Mouse (Mus musculus) yolk sac, embryonic 10.5 days (tissue): Measurements from ENCODE around the gene Sf3b5.
"Not testable (repeated sequence)": the region's sequence is repeated elsewhere in the genome, so short reads cannot be mapped to it uniquely, and the experiment has no call there.

Source experiments
- DNase-seq: peaks from one replicate; pipeline ENCODE4 v3.0.0-alpha.2; 2017; ENCODE audit warnings: low spot score

Sf3b5 gene

DNA sequence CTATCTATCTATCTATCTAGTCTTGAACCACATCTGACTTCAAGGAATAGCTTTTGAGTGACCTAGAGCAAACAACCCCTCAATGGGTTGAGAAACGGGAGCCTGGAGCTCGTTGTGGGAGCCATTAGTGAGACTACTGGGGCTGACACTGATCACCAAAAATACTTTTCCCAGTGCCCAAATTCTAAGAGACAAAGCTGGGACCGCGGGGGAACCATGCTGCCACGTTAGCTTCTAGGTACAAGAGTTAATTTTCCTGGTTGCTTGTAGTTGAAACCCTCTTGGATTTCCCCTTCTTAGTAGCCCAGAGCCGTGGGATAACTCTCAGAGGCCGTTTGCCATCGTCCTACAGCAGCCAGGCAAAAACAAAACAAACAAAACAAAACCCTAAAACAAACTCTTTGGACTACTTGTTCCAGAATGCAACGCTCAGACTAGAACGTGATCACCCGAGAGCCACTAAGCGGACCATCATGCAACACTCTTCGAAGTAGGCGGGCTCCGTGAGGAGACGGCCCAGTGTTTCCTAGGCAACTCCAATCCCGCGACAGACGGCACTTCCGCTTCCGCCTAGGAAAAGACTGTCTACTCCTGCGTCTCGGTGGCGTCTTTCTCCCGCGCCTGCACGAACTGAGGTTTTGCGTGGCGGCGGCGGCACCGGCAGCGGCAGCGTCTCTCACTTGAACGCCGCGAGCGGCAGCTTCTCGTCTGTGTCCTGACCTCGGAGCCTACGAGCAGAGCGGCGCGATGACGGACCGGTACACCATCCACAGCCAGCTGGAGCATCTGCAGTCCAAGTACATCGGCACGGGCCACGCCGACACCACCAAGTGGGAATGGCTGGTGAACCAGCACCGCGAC is 3.0 kb downstream of the Sf3b5 start:
- peak; percentile 94 for DNase-seq

GRCm38 (mm10) chr10:13008737-13009121 is 3.6 kb downstream of the Sf3b5 start:
- DNase-seq, result no peak

DNA sequence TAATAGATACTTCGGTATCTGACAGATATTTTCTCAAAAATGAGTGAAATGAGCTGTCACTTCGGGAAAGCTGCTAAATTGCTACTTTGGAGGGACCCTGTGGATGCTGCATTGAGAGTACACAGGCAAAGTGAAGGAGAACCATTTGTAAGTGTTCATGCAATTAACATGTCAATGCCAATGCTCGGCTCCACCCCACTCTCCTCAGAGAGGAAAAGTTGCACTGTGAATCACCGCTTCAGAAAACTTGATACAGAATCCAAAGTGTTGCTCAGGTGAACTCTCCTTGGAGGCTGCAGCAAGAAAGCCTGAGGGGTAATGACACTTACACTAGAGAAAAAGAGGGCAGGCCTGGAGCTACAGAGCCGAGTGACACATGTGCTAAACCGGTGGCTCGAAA is 8.9 kb downstream of the Sf3b5 start:
- DNase-seq, result no peak

DNA sequence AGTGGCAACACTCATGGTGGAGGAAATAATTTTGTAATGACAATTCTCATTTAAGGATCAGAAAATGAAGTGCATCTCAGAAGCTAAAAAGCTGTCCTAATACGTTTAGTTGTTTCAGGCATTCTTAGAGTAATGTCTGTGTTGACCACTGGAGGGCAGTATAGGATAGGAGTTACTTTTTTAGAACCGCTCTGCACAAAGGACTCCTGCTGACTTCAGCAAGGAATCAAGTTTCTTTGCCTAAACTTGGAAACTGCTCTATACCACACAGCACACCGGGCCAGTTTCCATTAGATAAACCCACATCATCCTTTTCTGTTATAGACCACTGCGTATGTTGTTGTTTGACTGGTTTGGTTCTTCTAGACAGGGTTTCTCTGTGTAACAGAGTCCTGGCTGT is 11.4 kb downstream of the Sf3b5 start:
- peak; percentile 51 for DNase-seq

DNA sequence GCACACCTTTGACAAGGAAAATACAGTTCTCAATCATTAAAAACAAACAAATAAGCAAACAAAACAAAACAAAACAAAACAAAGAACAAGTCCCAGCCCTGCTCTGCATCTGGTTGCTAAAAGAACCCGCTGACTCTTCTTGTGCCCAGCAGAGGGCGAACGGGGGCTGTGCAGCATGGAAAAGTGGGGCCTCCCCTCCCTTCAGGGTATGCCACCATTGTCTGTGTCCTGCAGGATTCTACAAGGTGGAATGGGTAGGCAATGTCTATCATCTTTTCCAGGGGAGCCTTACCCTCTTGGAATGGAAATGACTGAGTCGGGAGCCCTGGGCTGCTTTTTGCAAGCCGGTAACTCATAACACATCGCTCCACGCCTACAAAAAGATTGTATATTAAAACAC is 13.4 kb downstream of the Sf3b5 start:
- no peak for DNase-seq

GRCm38 (mm10) chr10:13019026-13019425 is 13.9 kb downstream of the Sf3b5 start:
- no peak for DNase-seq

DNA sequence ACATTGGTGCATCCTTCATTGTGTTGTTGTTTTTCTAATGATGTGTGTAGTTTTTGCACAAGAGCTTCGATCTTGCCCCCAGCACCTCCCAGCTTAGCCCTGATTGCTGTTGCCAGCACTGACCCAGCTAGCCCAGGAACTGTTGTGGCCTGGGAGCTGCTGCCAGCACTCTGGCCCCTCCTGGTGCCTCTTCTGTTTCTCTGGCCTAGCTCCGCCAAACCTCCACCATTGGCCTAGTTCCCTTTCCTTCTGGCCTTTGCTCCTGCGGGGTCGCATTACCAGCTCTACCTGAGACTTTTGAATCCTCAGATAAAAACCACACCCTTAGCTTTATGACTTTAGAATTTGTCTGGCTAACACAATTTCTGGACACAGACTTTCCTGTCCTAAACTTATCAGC is 17.0 kb downstream of the Sf3b5 start:
- DNase-seq, result no peak

GRCm38 (mm10) chr10:13023985-13024384 is 18.8 kb downstream of the Sf3b5 start:
- not testable (repeated sequence) for DNase-seq

- no peak for DNase-seq
Observed at GRCm38 (mm10) chr10:13027702-13028101, 22.6 kb downstream of the Sf3b5 start.

- no peak for DNase-seq
Observed at GRCm38 (mm10) chr10:13028215-13028614, 23.1 kb downstream of the Sf3b5 start.

- DNase-seq, result no peak
Observed at GRCm38 (mm10) chr10:13029416-13029815, 24.3 kb downstream of the Sf3b5 start.

DNA sequence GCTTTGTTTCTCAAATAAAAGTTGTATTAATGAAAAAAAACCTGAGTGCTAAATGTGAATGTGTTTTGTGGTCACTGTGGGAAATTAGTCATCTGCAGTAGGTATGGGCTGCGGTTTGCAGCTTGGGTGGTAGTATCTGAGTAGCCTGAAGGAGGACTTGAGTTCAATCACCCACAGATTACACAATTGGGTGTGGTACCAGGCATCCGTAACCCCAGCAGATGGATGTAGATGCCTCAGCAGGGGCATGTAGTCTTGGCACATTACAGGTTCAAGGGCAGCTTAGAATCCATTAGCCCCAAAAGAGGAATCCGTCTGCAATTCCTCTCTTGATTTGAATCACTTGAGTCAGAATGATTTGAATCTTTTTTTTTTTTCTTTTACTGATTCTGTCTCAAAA is 30.1 kb downstream of the Sf3b5 start:
- no peak for DNase-seq

DNA sequence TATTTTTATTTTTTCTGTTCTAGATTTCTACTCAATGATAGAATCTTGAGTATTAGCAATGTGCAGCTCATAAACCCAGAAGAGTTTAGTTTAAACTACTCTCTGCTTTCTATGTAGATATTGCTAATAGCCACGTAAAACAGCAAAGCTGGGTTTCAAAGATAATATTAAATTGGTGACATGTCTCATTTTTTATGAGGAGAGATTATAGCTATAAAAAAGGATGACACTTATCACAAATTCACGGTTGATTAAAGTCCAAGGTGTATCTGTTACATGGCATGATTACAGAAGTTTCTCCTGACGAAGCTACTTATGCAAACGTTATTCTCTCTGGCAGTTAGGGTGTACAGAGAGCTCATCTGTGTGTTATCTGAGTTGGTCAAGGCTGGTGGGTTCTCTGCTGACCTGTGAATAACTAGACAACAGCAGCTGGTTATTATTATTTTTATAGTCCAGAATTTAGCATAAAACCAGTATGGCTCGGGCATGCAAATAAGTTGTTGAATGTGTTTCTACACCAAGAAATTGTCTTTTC is 34.6 kb downstream of the Sf3b5 start:
- DNase-seq, result no peak

GRCm38 (mm10) chr10:13044659-13045058 is 39.5 kb downstream of the Sf3b5 start:
- no peak for DNase-seq

DNA sequence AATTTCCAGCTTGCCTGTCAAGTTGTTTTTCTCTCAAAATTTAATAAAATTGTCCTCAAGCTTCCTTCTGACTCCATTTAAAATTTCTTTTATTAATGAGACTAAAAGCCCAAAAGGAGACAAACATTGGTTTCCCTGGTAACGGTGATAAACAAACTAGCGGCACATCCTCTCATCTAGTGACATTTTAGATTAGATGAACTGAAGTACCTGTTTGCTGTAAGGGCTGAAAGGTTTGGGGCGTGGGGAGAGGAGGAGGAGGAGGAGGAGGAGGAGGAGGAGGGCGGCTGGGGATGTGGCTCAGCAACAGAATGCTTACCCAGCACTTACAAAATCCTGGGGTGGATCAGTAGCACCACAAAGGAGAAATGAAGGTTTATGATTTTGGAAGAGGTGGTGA is 42.7 kb downstream of the Sf3b5 start:
- DNase-seq, result no peak

- no peak for DNase-seq
Observed at GRCm38 (mm10) chr10:13056863-13057381, 51.8 kb downstream of the Sf3b5 start.
